Mouse (Mus musculus) forebrain, postnatal 0 days (tissue): Measurements from ENCODE around the gene Ksr2. TPM values are rescaled to one million over a fixed set of nuclear protein-coding genes. Genes with fewer than 3 reads are reported as not detected.
A peak's percentile ranks its signal among the peaks of the same experiment; 100 is the strongest.

Experiments
- ATAC-seq: fragments of 200-750 bp; cut with Nextera tagmentation; 2 replicates; pipeline ENCODE4 v1.8.0; 2017; ENCODE audit warnings: mild to moderate bottlenecking, moderate library complexity
- DNase-seq: peaks from one replicate; pipeline ENCODE4 v3.0.0-alpha.2; 2015
- H3K27ac ChIP-seq: fragments of 300-500 bp; sonication (generic); 2 replicates; pipeline ENCODE4 v1.5.1; 2014; ENCODE audit warnings: low read depth, mild to moderate bottlenecking, antibody characterized with exemption, low read length, moderate library complexity, mixed read lengths
- H3K27me3 ChIP-seq: fragments of 300-500 bp; sonication (generic); 2 replicates; pipeline ENCODE4 v1.6.1; 2014; ENCODE audit warnings: mild to moderate bottlenecking, low read length, mixed read lengths; ENCODE audit not compliant: insufficient read depth
- H3K36me3 ChIP-seq: fragments of 300-500 bp; sonication (generic); 2 replicates; pipeline ENCODE4 v1.6.1; 2014; ENCODE audit warnings: mild to moderate bottlenecking, moderate library complexity; ENCODE audit not compliant: insufficient read depth
- H3K4me1 ChIP-seq: fragments of 300-500 bp; sonication (generic); 2 replicates; pipeline ENCODE4 v1.6.1; 2014; ENCODE audit warnings: antibody characterized with exemption; ENCODE audit not compliant: insufficient read depth
- H3K4me2 ChIP-seq: fragments of 300-500 bp; sonication (generic); 2 replicates; pipeline ENCODE4 v1.6.1; 2014; ENCODE audit warnings: low read depth, mild to moderate bottlenecking, moderate library complexity
- H3K4me3 ChIP-seq: fragments of 300-500 bp; sonication (generic); 2 replicates; pipeline ENCODE4 v1.5.1; 2014; ENCODE audit warnings: low read depth, low read length, mixed read lengths
- H3K9ac ChIP-seq: fragments of 300-500 bp; sonication (generic); 2 replicates; pipeline ENCODE4 v1.6.1; 2014; ENCODE audit warnings: mild to moderate bottlenecking
- H3K9me3 ChIP-seq: fragments of 300-500 bp; sonication (generic); 2 replicates; pipeline ENCODE4 v1.6.1; 2016; ENCODE audit warnings: low read length
- CTCF ChIP-seq: sonication (generic); IDR thresholded peaks from 2 replicates; pipeline ENCODE4 v1.5.1; 2016; ENCODE audit warnings: antibody characterized with exemption, control low read depth, low read depth
- WGBS: fragments of 180-500 bp; shearing (Covaris S2); extraction: QIAGEN DNeasy Blood & Tissue Kit; methylation state at CpG from one replicate; pipeline ENCODE4 v1.1.7; 2014; 5-methylcytosine and 5-hydroxymethylcytosine counted together
- polyA plus RNA-seq: library from polyadenylated mRNA; unstranded; fragments of >200 nt; fragmentation: Nextera tagmentation; extraction: Ambion mirVana; gene quantifications from 2 replicates; pipeline ENCODE4 v1.2.1, GENCODE M21; 2015
- total RNA-seq: library from RNA; depleted of rRNA; stranded (reverse); fragments of >200 nt; gene quantifications from 2 replicates; pipeline ENCODE4 v1.2.3, GENCODE M21; 2014

Gene Ksr2
- total and polyA plus RNA-seq, 2 experiments from 2014 or later = 5.4 to 9.2 TPM

DNA sequence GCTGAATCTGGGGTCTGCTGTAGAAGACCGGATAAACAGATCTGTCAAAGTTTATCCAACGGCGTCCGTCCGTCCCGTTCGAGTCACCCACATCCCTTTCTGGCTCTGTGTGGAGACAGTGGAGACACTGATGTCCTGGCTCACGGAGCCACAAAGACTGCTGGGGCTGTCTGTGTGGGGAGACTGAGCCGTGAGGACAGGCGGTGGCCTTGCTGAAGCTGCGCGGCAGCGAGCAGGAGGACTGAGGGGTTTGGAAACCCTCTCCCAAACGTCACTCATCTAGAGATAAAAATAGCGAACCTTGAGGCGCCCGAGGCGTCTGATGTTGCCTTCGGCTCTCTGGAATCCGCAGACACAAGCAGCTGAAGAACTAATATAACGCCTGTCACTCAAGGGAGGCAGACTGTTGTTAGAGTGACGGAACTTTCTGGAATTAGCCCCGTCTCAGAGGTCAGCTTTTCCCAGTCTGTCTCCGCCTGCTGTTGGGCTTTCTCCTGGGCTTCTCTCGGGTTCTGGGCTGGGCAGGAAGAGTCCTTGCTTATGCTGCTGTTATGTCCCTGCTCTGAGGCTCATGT lies 133.0 kb downstream of the Ksr2 start:
- ATAC-seq (peak; percentile 45), DNase-seq (peak; percentile 32)
- Histone ChIP-seq H3K4me2 (no peak overlapping the region), H3K27me3 (no peaks in the 10 kb centered on the region), H3K9ac (no peak overlapping the region), H3K4me3 (no peak overlapping the region), H3K4me1 (no peaks in the 10 kb centered on the region), H3K27ac (peak overlapping the region; percentile 35; the same call in 1 of the 2 replicates), H3K9me3 (no peaks in the 10 kb centered on the region), H3K36me3 (0 out of 2 replicates have a peak, but pooled peaks cover 3% of the 10 kb centered on the region)
- TF ChIP-seq CTCF = no peak
- WGBS = 72% methylated on average over 25 of the region's 25 CpGs

DNA sequence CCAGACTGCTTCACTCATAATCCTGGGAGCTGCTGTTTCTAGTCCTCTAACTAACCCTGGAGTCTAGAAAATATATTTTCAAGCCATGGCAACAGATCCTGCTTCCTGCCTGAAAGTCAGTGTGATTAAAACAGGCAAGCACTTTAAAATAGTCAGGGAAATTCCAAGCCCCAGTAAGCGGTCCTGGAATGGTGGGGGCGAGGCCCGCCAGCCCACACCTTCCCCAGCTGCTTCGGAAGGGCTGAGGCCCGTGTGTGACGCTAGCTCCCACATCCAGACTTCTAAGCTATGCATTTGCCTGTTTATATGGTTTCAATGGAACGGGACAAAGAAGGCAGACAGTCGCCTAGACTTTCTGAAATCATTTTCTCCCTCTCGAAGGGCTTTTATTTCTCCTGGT lies 137.2 kb downstream of the Ksr2 start:
- Histone ChIP-seq H3K4me2 (no peak overlapping the region), H3K36me3 (no peaks in the 10 kb centered on the region; the same call in 1 of the 2 replicates), H3K27me3 (no peaks in the 10 kb centered on the region), H3K4me1 (no peaks in the 10 kb centered on the region), H3K9me3 (no peaks in the 10 kb centered on the region), H3K9ac (no peak overlapping the region), H3K27ac (peak overlapping the region; percentile 10; the same call in 1 of the 2 replicates), H3K4me3 (no peak overlapping the region)
- WGBS = 54% methylated on average over 9 of the region's 9 CpGs
- no peak for DNase-seq
- no peak for ATAC-seq
- TF ChIP-seq CTCF = no peak

DNA sequence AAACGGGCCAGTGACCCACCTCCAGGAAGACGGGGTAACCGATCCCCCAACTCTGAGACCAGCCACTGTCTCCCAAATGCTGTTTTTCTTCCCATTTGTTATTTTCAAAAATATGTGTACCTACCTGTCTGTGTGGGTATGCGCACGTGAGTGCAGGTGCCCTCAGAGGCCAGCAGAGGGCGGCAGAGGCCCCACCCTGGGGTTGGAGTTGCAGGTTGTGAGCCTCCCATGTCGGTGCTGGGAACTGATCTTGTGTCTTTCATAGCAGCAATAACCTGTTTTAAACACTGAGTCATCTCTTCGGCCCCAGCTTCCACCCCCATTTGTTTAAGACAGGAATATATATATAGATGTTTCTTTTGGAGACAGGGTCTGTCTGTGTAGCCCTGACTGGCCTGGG lies 138.3 kb downstream of the Ksr2 start:
- DNase-seq (no peak), ATAC-seq (no peak)
- Histone ChIP-seq H3K9me3 (no peaks in the 10 kb centered on the region), H3K36me3 (no peaks in the 10 kb centered on the region; the same call in 1 of the 2 replicates), H3K4me2 (no peak overlapping the region), H3K27ac (no peak overlapping the region), H3K4me1 (no peaks in the 10 kb centered on the region), H3K27me3 (no peaks in the 10 kb centered on the region), H3K9ac (no peak overlapping the region), H3K4me3 (no peak overlapping the region)
- WGBS = 94% methylated on average over 8 of the region's 8 CpGs
- no peak for TF ChIP-seq CTCF

DNA sequence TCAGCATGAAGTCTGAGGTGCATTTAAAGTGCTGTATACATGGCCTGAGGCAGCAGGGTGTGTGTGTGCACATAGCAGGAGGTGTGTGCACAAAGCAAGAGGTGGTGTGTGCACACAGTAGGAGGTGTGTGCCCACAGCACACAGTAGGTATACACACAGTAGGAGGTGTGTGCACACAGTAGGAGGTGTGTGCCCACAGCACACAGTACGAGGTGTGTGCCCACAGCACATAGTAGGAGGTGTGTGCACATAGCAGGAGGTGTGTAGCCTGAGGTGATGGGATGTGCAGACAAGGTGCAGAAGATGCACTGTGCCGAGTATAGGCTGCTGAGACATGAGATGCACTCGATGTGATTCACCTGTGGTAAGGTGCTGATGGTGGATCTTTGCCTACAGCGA lies 140.7 kb downstream of the Ksr2 start:
- Histone ChIP-seq H3K36me3 (no peaks in the 10 kb centered on the region; the same call in 1 of the 2 replicates), H3K4me1 (no peaks in the 10 kb centered on the region), H3K27ac (no peak overlapping the region), H3K9me3 (no peaks in the 10 kb centered on the region), H3K27me3 (no peaks in the 10 kb centered on the region), H3K4me2 (no peak overlapping the region), H3K4me3 (no peak overlapping the region), H3K9ac (no peak overlapping the region)
- ATAC-seq (no peak), DNase-seq (no peak)
- 92% methylated on average over 4 of the region's 4 CpGs for WGBS
- no peak for TF ChIP-seq CTCF

DNA sequence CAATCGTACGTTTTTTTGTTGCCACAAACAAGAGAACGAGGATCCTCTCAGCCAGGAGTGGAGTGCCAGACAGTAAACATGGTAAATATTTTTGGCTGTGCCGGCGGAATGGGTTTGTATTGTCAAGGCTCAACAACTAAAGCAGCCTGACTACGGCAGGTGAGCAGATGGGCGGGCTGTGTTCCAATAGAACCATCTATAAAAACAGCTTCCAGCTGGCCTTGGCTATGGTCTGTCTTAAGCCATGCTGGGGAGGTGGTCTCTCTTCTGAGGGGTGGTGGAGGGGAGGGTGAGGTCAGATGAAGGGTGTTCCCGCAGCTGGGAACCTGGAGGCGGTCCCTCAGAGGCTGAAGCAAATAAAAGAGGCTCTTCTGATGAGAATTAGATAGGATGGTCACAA lies 142.8 kb downstream of the Ksr2 start:
- DNase-seq = peak; percentile 56
- H3K4me3 ChIP-seq = no peak overlapping the region
- H3K36me3 ChIP-seq = no peaks in the 10 kb centered on the region; the same call in 1 of the 2 replicates
- no peak for TF ChIP-seq CTCF
- 0 out of 2 replicates have a peak, but pooled peaks have one; percentile 14 for ATAC-seq
- H3K9ac ChIP-seq = no peak overlapping the region
- WGBS = 39% methylated on average over 9 of the region's 9 CpGs
- no peak overlapping the region for H3K4me2 ChIP-seq
- H3K4me1 ChIP-seq = no peaks in the 10 kb centered on the region
- H3K9me3 ChIP-seq = no peaks in the 10 kb centered on the region
- H3K27me3 ChIP-seq = no peaks in the 10 kb centered on the region
- H3K27ac ChIP-seq = no peak overlapping the region

DNA sequence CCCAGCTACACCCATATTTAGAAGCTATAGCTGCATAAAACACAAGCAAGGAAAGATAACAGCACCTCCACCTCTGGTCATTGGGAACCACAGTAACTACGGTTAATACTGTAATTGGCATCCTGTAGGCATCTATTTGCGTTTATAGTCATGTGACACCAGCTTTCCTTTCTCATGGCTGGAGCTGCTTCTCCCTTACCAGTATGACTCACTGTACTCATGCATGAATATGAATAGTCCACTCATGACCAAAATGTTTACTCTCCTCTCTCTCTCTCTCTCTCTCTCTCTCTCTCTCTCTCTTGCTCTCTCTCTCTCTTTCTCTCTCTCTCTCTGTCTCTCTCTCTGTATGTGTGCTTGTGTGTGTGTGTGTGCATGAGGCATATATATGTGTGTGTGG lies 147.3 kb downstream of the Ksr2 start:
- DNase-seq (no peak), ATAC-seq (no peak)
- H3K4me2 ChIP-seq = no peak overlapping the region
- no peak overlapping the region for H3K9ac ChIP-seq
- no peaks in the 10 kb centered on the region for H3K36me3 ChIP-seq
- no peak overlapping the region for H3K27ac ChIP-seq
- WGBS = 81% methylated on average over 2 of the region's 2 CpGs
- no peak overlapping the region for H3K4me3 ChIP-seq
- H3K4me1 ChIP-seq = 0 out of 2 replicates have a peak, but pooled peaks cover 1% of the 10 kb centered on the region
- H3K27me3 ChIP-seq = no peaks in the 10 kb centered on the region
- TF ChIP-seq CTCF = no peak
- no peaks in the 10 kb centered on the region for H3K9me3 ChIP-seq

DNA sequence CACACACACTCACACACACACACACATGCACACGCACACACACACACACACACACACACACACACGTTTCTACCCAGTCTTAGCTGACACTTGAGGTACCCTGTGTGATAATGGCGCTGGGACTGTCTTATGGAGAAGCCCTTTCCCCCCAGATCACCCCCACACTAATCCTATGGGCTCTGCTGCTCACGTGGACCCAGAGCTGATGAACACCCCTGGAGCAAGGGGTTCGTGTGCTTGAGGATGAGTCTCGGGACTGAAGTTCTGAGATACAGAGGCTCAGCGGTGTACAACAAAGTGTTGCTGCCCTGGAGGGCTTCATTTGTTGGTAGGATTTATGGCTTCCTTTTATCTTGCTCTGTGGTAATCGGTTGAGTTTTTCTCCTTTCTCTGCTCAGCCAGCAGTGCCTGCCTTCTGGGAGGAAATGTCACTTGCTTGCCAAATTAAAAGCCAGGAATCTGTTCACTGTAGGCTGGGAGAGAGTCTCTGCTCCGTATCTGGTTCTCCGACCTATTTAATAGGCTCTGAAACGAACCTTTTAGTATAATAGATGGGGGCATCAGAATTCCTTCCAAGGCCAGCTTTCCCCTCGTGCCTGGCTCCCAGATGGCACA lies 152.4 kb downstream of the Ksr2 start:
- no peak overlapping the region for H3K4me2 ChIP-seq
- ATAC-seq (peak; percentile 73), DNase-seq (peak; percentile 65)
- 0 out of 2 replicates have a peak overlapping the region, but pooled peaks have one; percentile 18 for H3K9ac ChIP-seq
- no peak for TF ChIP-seq CTCF
- H3K9me3 ChIP-seq = no peaks in the 10 kb centered on the region
- H3K27me3 ChIP-seq = no peaks in the 10 kb centered on the region
- H3K4me1 ChIP-seq = 0 out of 2 replicates have a peak, but pooled peaks cover 8% of the 10 kb centered on the region
- 50% methylated on average over 12 of the region's 12 CpGs for WGBS
- H3K27ac ChIP-seq = peak overlapping the region; percentile 70
- no peaks in the 10 kb centered on the region for H3K36me3 ChIP-seq
- no peak overlapping the region for H3K4me3 ChIP-seq
